In genomic region chr19:4811909-4812242, GRCm38 (mm10) we compare ENCODE assay signal across 8 mouse cellular contexts. TPM values are rescaled to one million over a fixed set of nuclear protein-coding genes. Genes with fewer than 3 reads are reported as not detected.
DNase-seq lines count a peak whose midpoint lies in the region; ATAC-seq and TF ChIP-seq lines count a peak whose summit lies in the region.

No protein-coding gene starts in this region.

- DNase-seq in heart, postnatal 36 days: no peak
- DNase-seq in CH12.LX (ENCODE audit: extremely low read depth): no peak
- no peak for DNase-seq in forebrain, embryonic 14.5 days (ENCODE audit: low spot score)
- DNase-seq in adrenal gland, adult (ENCODE audit: inconsistent age in 2 of 2, low spot score in 1 of 2): no peak
- DNase-seq in natural killer cell, adult 2 months (ENCODE audit: low spot score in 2 of 2): no peak
- DNase-seq in left cerebral cortex, postnatal 14 days (ENCODE audit: low spot score in 2 of 2): no peak

- in situ Hi-C loops in CH12.LX (cut with MboI; ENCODE audit: low pct_ligation_motif_present, low pct_unique_long_range_greater_than_20kb, low sequenced_read_pairs): no loop called here

- TF ChIP-seq EP300 in CH12.LX (IDR thresholded peaks at IDR 0.05; ENCODE audit: low read length): no peak

- no peaks in the 10 kb centered on the region for H3K9me3 ChIP-seq in heart, embryonic 11.5 days (replicated peaks; ENCODE audit: control insufficient read depth, low read length)
- peaks cover 7% of the 10 kb centered on the region for H3K9me3 ChIP-seq in CH12.LX (replicated peaks; ENCODE audit: low read length)
- 0 out of 2 replicates have a peak, but pooled peaks cover 2% of the 10 kb centered on the region for H3K9me3 ChIP-seq in forebrain, embryonic 14.5 days (replicated peaks; ENCODE audit: control insufficient read depth, low read length)
- H3K9me3 ChIP-seq in liver, embryonic 15.5 days (replicated peaks): no peaks in the 10 kb centered on the region

- WGBS in heart, embryonic 11.5 days (ENCODE audit: insufficient replicate concordance): 7% methylated on average over 12 of the region's 12 CpGs
- 5% methylated on average over 12 of the region's 12 CpGs for WGBS in forebrain, embryonic 14.5 days
- 3% methylated on average over 12 of the region's 12 CpGs for WGBS in liver, embryonic 15.5 days (ENCODE audit: insufficient replicate concordance)

- H3K4me3 ChIP-seq in heart, embryonic 11.5 days (ENCODE audit: low read depth, low read length): peak overlapping the region; percentile 76
- peak overlapping the region; percentile 66 to 88 (median 75) for H3K4me3 ChIP-seq in CH12.LX (replicated peaks in 1 of 3; ENCODE audit: low read depth in 2 of 3, low read length in 2 of 3, poor library complexity in 1 of 3)
- H3K4me3 ChIP-seq in forebrain, embryonic 14.5 days (ENCODE audit: low read depth, low read length): peak overlapping the region; percentile 79
- H3K4me3 ChIP-seq in liver, embryonic 15.5 days (replicated peaks): peak overlapping the region; percentile 83

- H3K9ac ChIP-seq in heart, embryonic 11.5 days (ENCODE audit: low read depth, low read length): peak overlapping the region; percentile 95
- H3K9ac ChIP-seq in CH12.LX (ENCODE audit: insufficient read depth, low read depth): peak overlapping the region; percentile 86
- H3K9ac ChIP-seq in forebrain, embryonic 14.5 days (ENCODE audit: low read length): peak overlapping the region; percentile 84
- peak overlapping the region; percentile 72 for H3K9ac ChIP-seq in liver, embryonic 15.5 days

- no peak for TF ChIP-seq CTCF in CH12.LX (conservative IDR thresholded peaks at IDR 0.05 in 1 of 2, IDR thresholded peaks at IDR 0.05 in 1 of 2; ENCODE audit: low read depth in 2 of 2, low read length in 2 of 2)

- peaks cover 44% of the 10 kb centered on the region for H3K79me2 ChIP-seq in CH12.LX (replicated peaks; ENCODE audit: control insufficient read depth, extremely low read depth, insufficient read depth, poor library complexity, severe bottlenecking)

- dilution Hi-C loops in CH12.LX (cut with MboI; ENCODE audit: extremely low pct_ligation_motif_present, extremely low pct_unique_long_range_greater_than_20kb, low sequenced_read_pairs): no loop called here

- H3K27ac ChIP-seq in heart, embryonic 11.5 days (ENCODE audit: low read depth, low read length): peak overlapping the region; percentile 94
- H3K27ac ChIP-seq in CH12.LX (ENCODE audit: insufficient read depth, low read depth): peak overlapping the region; percentile 69
- H3K27ac ChIP-seq in forebrain, embryonic 14.5 days (ENCODE audit: low read depth, low read length): peak overlapping the region; percentile 86
- H3K27ac ChIP-seq in liver, embryonic 15.5 days (replicated peaks): peak overlapping the region; percentile 94

- intact Hi-C loops in heart, postnatal 36 days (cut with DNase I): loop anchor here (2.0 to 5.0 kb wide), 2 partner anchors 55 to 150 kb away; partner anchors contain the start of genes Mrpl11 and Rbm4b
- intact Hi-C loops in left cerebral cortex, postnatal 14 days (cut with DNase I): no loop called here

- peak; percentile 11; the same call in 1 of the 2 replicates for ATAC-seq in heart, embryonic 11.5 days (replicated peaks; ENCODE audit: insufficient number of reproducible peaks, low FRiP score, low TSS enrichment)
- peak; percentile 28 for ATAC-seq in forebrain, embryonic 14.5 days
- ATAC-seq in liver, embryonic 15.5 days (ENCODE audit: insufficient read depth): no peak; the same call in 1 of the 2 replicates

- peak overlapping the region; percentile 86 for H3K4me2 ChIP-seq in heart, embryonic 11.5 days
- H3K4me2 ChIP-seq in CH12.LX (ENCODE audit: insufficient read depth, low read depth, poor library complexity, severe bottlenecking): peak overlapping the region; percentile 79
- peak overlapping the region; percentile 88 for H3K4me2 ChIP-seq in forebrain, embryonic 14.5 days (ENCODE audit: low read length)
- peak overlapping the region; percentile 72 for H3K4me2 ChIP-seq in liver, embryonic 15.5 days

- no peak for TF ChIP-seq POLR2A in CH12.LX (IDR thresholded peaks at IDR 0.05; ENCODE audit: low read depth, low read length)

- no peak for TF ChIP-seq RAD21 in CH12.LX (IDR thresholded peaks at IDR 0.05; ENCODE audit: low read depth, low read length)

- H3K36me3 ChIP-seq in heart, embryonic 11.5 days (ENCODE audit: control insufficient read depth, insufficient read depth, low read length): no peaks in the 10 kb centered on the region
- H3K36me3 ChIP-seq in CH12.LX (replicated peaks in 1 of 2; ENCODE audit: control insufficient read depth in 1 of 2, insufficient read depth in 1 of 2, low read length in 1 of 2): peaks cover 0 to 11% of the 10 kb centered on the region in 2 experiments
- H3K36me3 ChIP-seq in forebrain, embryonic 14.5 days (ENCODE audit: control insufficient read depth, insufficient read depth, low read length): no peaks in the 10 kb centered on the region
- H3K36me3 ChIP-seq in liver, embryonic 15.5 days (replicated peaks): no peaks in the 10 kb centered on the region

- no peaks in the 10 kb centered on the region for H3K27me3 ChIP-seq in heart, embryonic 11.5 days (ENCODE audit: control insufficient read depth, insufficient read depth, low read length)
- no peaks in the 10 kb centered on the region for H3K27me3 ChIP-seq in CH12.LX (replicated peaks)
- H3K27me3 ChIP-seq in forebrain, embryonic 14.5 days (replicated peaks; ENCODE audit: control insufficient read depth, insufficient read depth, low read length): no peaks in the 10 kb centered on the region
- H3K27me3 ChIP-seq in liver, embryonic 15.5 days: no peaks in the 10 kb centered on the region

- peaks cover 8% of the 10 kb centered on the region for H3K4me1 ChIP-seq in heart, embryonic 11.5 days (ENCODE audit: control insufficient read depth, insufficient read depth, low read length)
- H3K4me1 ChIP-seq in CH12.LX (ENCODE audit: control insufficient read depth in 1 of 2, insufficient read depth in 2 of 2): peaks cover 4 to 18% of the 10 kb centered on the region in 2 experiments; a peak in 3 of 4 replicates
- peaks cover 17% of the 10 kb centered on the region for H3K4me1 ChIP-seq in forebrain, embryonic 14.5 days (ENCODE audit: control insufficient read depth, insufficient read depth, low read length)
- H3K4me1 ChIP-seq in liver, embryonic 15.5 days (replicated peaks): peaks cover 32% of the 10 kb centered on the region

TF ChIP-seq in CH12.LX, 34 proteins besides CTCF, POLR2A, EP300 and RAD21 (continues in another document):
- TF ChIP-seq MAX (IDR thresholded peaks at IDR 0.05; ENCODE audit: low read length) (no peak), RCOR1 (conservative IDR thresholded peaks at IDR 0.05; ENCODE audit: low read depth, low read length) (no peak), TBP (conservative IDR thresholded peaks at IDR 0.05; ENCODE audit: low read depth, low read length) (peak; percentile 18; the same call in 1 of the 2 replicates), SMC3 (IDR thresholded peaks at IDR 0.05; ENCODE audit: low read depth, low read length) (no peak)

RNA-seq across cellular contexts. Expression of gene Rbm14, which starts 0.4 kb away (rescaled TPM):
- polyA plus RNA-seq in heart, embryonic 11.5 days (2014; fragmentation: Nextera tagmentation; extraction: Ambion mirVana): 58.0 and 67.5 TPM in 2 replicates
- total RNA-seq in heart, postnatal 36 days (2021): 10 to 100 TPM; 23.0 to 24.5 TPM
- 39.0 and 47.1 TPM in 2 replicates for total RNA-seq in CH12.LX (2012; rRNA removed)
- 18.2 and 19.1 TPM in 2 replicates for total RNA-seq in CH12.LX (2014; rRNA removed)
- polyA plus RNA-seq in CH12.LX (2012; ENCODE audit: insufficient read length, low read depth): 51.8 and 59.1 TPM in 2 replicates
- polyA plus RNA-seq in forebrain, embryonic 14.5 days (2014; fragmentation: Nextera tagmentation; extraction: Ambion mirVana): 69.1 and 79.5 TPM in 2 replicates
- polyA plus RNA-seq in liver, embryonic 15.5 days (2015; fragmentation: Nextera tagmentation; extraction: Ambion mirVana): 37.5 and 41.4 TPM in 2 replicates
- total RNA-seq in left cerebral cortex, postnatal 14 days (2021): 10 to 100 TPM; 49.3 to 52.6 TPM

RNA-seq across cellular contexts. Expression of gene Gm21992, which starts 0.5 kb away (rescaled TPM):
- 19.8 and 24.0 TPM in 2 replicates for polyA plus RNA-seq in heart, embryonic 11.5 days (2014; fragmentation: Nextera tagmentation; extraction: Ambion mirVana)
- 10 to 100 TPM; 18.3 to 19.8 TPM for total RNA-seq in heart, postnatal 36 days (2021)
- 15.2 and 17.0 TPM in 2 replicates for total RNA-seq in CH12.LX (2012; rRNA removed)
- 3.9 and 5.5 TPM in 2 replicates for total RNA-seq in CH12.LX (2014; rRNA removed)
- 37.5 and 44.3 TPM in 2 replicates for polyA plus RNA-seq in CH12.LX (2012; ENCODE audit: insufficient read length, low read depth)
- polyA plus RNA-seq in forebrain, embryonic 14.5 days (2014; fragmentation: Nextera tagmentation; extraction: Ambion mirVana): 9.4 TPM in 2 replicates
- 11.6 and 12.7 TPM in 2 replicates for polyA plus RNA-seq in liver, embryonic 15.5 days (2015; fragmentation: Nextera tagmentation; extraction: Ambion mirVana)
- 10 to 100 TPM; 12.9 to 19.3 TPM for total RNA-seq in left cerebral cortex, postnatal 14 days (2021)

RNA-seq across cellular contexts. Expression of gene Rbm4, which starts 18.2 kb away (rescaled TPM):
- polyA plus RNA-seq in heart, embryonic 11.5 days (2014; fragmentation: Nextera tagmentation; extraction: Ambion mirVana): 54.0 and 58.0 TPM in 2 replicates
- total RNA-seq in heart, postnatal 36 days (2021): 10 to 100 TPM; 42.5 to 43.7 TPM
- total RNA-seq in CH12.LX (2012; rRNA removed): 73.2 and 77.0 TPM in 2 replicates
- 63.0 and 68.3 TPM in 2 replicates for total RNA-seq in CH12.LX (2014; rRNA removed)
- 47.3 and 55.7 TPM in 2 replicates for polyA plus RNA-seq in CH12.LX (2012; ENCODE audit: insufficient read length, low read depth)
- 132 and 140 TPM in 2 replicates for polyA plus RNA-seq in forebrain, embryonic 14.5 days (2014; fragmentation: Nextera tagmentation; extraction: Ambion mirVana)
- 25.2 and 29.0 TPM in 2 replicates for polyA plus RNA-seq in liver, embryonic 15.5 days (2015; fragmentation: Nextera tagmentation; extraction: Ambion mirVana)
- 10 to 100 TPM; 63.5 to 65.8 TPM for total RNA-seq in left cerebral cortex, postnatal 14 days (2021)

RNA-seq across cellular contexts. Expression of gene Ccs, which starts 27.3 kb away (rescaled TPM):
- 37.5 and 38.8 TPM in 2 replicates for polyA plus RNA-seq in heart, embryonic 11.5 days (2014; fragmentation: Nextera tagmentation; extraction: Ambion mirVana)
- 10 to 100 TPM; 28.4 to 30.3 TPM for total RNA-seq in heart, postnatal 36 days (2021)
- total RNA-seq in CH12.LX (2012; rRNA removed) (42.1 and 42.6 TPM in 2 replicates), CH12.LX (2014; rRNA removed) (25.6 and 30.7 TPM in 2 replicates)
- polyA plus RNA-seq in CH12.LX (2012; ENCODE audit: insufficient read length, low read depth): 32.0 and 39.1 TPM in 2 replicates
- polyA plus RNA-seq in forebrain, embryonic 14.5 days (2014; fragmentation: Nextera tagmentation; extraction: Ambion mirVana): 34.3 and 40.1 TPM in 2 replicates
- polyA plus RNA-seq in liver, embryonic 15.5 days (2015; fragmentation: Nextera tagmentation; extraction: Ambion mirVana): 52.4 and 61.9 TPM in 2 replicates
- 10 to 100 TPM; 33.5 to 33.7 TPM for total RNA-seq in left cerebral cortex, postnatal 14 days (2021)

RNA-seq across cellular contexts. Expression of gene Ccdc87, which starts 27.3 kb away (rescaled TPM):
- not detected in 2 replicates for polyA plus RNA-seq in heart, embryonic 11.5 days (2014; fragmentation: Nextera tagmentation; extraction: Ambion mirVana)
- total RNA-seq in heart, postnatal 36 days (2021): not detected
- not detected in 2 replicates for total RNA-seq in CH12.LX (2012; rRNA removed)
- total RNA-seq in CH12.LX (2014; rRNA removed): not detected in 2 replicates
- polyA plus RNA-seq in CH12.LX (2012; ENCODE audit: insufficient read length, low read depth): not detected in 2 replicates
- polyA plus RNA-seq in forebrain, embryonic 14.5 days (2014; fragmentation: Nextera tagmentation; extraction: Ambion mirVana): 0.50 and 0.69 TPM in 2 replicates
- not detected in 2 replicates for polyA plus RNA-seq in liver, embryonic 15.5 days (2015; fragmentation: Nextera tagmentation; extraction: Ambion mirVana)
- 1 to 10 TPM; 2.1 to 2.2 TPM for total RNA-seq in left cerebral cortex, postnatal 14 days (2021)
